Mouse (Mus musculus): ENCODE measurements around the gene Slc26a10.
"Not testable (repeated sequence)": the region's sequence is repeated elsewhere in the genome, so short reads cannot be mapped to it uniquely, and the experiment has no call there.

The Slc26a10 gene

DNA sequence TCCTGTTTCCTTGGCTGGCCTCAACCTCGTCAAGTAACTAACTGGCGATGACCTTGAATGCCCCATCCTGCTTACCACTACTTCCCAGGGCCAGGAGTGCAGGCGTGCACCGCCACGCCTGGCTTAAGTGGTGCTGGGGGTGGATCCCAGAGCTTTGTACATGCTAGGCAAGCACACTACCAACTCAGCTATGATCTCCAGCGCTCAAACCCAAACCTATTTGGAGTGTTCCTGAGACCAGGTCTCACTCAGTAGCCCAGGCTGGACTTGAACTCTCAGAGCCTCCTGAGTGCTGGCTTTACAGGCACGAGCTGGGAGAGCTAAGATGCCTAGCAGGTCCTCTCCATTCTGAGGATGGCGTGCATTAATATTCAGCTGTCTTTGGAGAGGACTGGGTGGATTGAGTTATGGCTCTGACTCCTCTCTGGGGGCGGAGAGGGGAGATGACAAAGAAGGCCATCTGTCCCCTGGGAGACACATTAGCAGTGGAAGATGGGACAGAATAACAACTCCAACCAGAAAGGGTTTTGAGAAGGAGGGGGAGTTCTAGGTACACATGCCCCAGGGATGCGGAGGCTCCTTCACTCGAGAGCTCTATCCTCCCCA lies 17.2 kb upstream of the Slc26a10 start:
- no peak for DNase-seq (ENCODE audit: low read depth)

- DNase-seq (ENCODE audit: low read depth) = no peak
Observed at GRCm38 (mm10) chr10:127197104-127197503, 16.7 kb upstream of the Slc26a10 start.

- no peak for DNase-seq (ENCODE audit: low read depth)
Observed at GRCm38 (mm10) chr10:127196392-127196791, 15.9 kb upstream of the Slc26a10 start.

DNA sequence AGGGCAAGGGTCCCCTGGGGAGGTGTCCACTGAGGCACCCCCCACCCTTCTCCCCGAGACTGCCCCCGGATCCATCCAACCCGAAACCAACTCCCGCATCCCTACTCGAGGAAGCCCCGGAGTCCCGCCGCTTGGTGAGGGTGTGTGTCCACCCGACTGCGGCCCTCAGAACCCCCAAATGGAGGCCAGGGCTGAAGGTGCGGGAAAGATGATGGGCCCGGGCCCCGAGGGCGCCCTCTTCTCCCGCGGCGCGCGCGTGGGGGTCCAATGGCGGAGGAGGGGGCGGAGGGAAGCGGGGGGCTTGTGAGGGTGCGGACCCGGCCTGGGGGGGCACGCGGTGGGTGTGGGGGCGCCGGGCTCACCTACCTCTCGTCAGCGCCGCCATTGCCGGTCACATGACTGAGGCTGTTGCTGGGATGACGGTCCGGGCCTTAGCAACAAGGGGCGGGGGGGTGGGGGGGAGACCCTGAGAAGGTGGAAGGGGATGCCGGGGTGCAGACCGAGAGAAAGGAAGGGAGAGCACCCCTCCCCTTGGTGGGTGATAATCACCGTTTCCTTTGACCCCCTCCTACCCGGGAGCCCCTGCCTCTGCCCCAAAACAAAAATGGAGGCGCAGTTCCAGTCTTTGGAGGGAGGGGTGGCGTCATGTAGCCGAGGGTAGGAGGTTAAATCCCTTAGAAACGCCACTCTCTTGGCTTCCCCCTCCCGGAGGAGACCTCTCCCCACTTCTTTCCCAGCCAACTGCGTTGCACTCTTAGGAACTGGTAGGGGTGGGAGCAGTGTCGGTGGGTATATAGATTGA lies 15.1 kb upstream of the Slc26a10 start, which contains the start of gene Dtx3:
TSS of gene Dtx3 (minus strand) at position 401 of the 802 bp plus-strand sequence.
- peak; percentile 70 for DNase-seq (ENCODE audit: low read depth)

GRCm38 (mm10) chr10:127194428-127195327 lies 14.2 kb upstream of the Slc26a10 start:
- DNase-seq (ENCODE audit: low read depth) = peak; percentile 52

DNA sequence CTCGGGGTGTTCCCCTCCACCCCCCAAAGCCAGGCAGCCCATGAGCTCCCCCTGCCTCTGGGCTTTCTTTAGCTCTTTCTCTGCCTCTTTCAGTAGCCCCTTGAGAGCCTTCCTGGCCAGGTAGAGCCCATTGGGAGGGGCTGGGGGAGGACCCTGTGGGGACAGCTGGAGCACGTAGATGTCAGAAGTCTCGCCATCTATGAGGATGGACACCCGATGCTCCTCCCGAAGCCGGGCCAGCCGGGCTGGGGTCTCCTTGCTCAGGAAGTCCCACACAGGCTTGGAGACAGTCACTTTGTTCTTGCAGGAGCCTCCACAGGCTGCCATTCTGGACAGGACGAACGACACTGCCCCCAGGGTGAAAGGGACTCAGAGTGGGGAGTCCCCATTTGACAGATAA lies 12.6 kb upstream of the Slc26a10 start:
- no peak for DNase-seq (ENCODE audit: low read depth)

DNA sequence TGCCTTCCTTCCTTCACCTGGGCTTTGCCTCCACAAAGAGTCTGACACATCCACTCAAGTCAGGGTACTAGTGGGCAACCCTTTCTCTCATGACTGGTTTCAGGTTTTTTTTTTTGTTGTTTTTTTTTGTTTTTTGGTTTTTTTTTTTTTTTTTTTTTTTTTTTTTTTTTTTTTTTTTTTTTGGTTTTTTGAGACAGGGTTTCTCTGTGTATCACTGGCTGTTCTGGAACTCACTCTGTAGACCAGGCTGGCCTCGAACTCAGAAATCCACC lies 11.5 kb upstream of the Slc26a10 start:
- DNase-seq (ENCODE audit: low read depth) = not testable (repeated sequence)

DNA sequence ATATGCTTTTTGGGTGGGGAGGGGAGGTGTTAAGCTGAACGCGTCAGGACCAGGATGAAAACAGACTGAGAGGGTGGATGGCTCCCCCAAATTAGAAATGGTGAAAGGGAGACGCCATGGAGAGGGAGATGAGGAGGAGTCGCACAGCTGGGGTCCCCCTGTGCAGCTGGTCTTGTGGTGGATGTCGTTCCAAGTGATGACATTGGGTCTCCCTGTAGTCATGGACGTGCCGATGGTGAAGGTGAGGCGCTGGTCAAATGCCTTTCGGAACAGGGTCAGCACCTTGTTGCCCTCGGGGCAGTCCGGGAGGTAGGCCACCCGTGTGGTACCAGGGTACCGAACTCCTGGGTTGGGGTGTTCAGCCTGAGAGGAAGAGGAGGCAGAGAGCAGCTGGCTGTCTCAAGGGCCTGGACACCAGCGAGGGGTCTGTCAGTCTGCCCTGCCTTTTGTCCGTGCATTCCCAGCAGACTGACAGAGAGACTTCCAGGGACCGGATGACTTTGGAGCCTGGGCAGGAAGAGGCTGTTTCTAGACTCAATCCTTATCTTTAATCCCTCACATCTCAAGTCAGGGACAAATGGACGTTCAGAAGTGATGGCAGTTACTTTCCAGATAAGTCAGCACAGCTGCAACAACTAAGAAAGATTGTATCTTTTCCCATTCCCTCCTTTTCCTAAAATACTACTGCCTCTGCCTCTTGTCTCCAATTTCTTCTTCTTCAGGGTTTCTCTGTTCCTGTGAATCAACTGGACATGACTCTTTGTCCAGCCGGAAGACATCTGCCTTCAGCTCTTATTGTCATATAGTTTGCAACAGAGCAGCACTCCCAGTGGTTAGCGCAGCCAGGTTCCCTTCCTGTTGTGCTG lies 11.0 kb upstream of the Slc26a10 start:
- DNase-seq (ENCODE audit: low read depth) = peak; percentile 44

DNA sequence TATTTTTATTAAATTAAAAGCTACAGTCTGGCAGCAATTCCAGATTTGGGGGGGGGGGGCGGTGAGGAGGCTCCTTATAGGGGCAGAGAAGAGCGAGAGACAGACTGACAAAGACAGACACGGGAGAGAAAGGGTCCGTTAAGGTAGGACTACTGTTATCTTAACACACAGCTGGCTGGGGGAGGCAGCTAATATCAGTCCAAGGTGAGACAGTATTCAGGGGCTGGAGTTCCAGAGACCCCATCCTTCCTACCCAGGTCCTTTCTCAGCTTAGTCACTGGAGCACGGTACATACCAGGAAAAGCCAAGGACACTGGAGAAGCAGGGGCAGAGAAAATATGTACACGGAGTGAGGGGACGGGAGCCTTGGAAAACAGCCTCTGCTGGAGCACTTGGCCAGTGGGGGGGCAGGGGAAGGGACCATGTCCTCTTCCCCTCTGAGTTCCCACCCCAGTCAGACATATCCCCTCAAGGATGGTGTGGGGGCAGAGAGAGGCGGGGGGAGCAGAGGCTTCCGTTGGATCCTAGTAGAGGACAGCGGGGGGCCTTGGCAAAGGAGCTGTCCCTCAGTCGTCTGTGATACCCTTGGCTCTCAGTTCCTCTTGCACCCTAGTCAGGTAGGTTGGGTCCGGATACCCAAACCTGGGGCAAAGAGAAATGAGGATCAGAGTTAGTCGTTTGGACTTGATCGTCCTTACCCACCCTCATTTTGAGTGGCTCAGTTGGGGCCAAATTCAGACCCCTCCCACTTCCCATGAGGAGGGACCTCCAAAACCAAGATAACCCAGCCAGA lies 10.1 kb upstream of the Slc26a10 start:
- peak; percentile 21 for DNase-seq (ENCODE audit: low read depth)

DNA sequence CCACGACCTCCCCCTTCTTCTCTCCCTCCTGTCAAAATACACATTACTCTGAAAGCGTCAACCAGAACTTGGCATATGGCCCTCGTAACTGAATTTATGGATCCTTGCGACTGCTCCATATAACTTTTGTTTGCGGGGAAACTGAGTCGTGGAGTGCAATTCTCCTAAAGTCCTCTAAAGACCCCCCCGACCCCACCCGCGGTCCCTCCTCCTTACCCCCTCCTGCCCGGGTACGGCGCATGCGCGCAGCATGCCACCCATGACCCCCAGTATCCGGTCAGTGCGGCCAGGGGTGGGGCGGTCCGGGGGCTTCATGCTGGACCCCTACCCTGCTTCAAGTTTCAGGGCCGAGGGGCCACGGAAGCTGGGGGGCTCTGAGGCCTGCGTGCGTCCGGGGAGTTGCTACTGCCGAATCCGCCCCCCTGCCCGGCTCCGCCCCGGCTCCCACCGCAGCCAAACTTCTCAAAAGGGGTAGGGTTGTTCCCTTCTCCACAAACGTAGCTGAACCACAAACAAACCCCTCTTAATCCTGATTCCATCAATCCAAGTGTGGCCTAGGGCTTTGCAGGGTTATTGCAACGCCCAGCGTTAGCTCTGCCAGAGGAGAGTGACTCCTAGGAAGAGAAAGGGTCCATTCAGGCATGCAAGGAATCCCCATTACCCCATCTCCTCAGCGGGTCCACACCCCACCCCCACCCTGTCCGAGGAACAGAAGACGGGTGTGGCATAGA lies 9.4 kb upstream of the Slc26a10 start, which contains the start of gene Arhgef25:
TSS of gene Arhgef25 (minus strand) at position 433 of the 731 bp plus-strand sequence.
- DNase-seq (ENCODE audit: low read depth) = peak; percentile 32

GRCm38 (mm10) chr10:127189116-127189650 lies 8.7 kb upstream of the Slc26a10 start:
- peak; percentile 67 for DNase-seq (ENCODE audit: low read depth)

DNA sequence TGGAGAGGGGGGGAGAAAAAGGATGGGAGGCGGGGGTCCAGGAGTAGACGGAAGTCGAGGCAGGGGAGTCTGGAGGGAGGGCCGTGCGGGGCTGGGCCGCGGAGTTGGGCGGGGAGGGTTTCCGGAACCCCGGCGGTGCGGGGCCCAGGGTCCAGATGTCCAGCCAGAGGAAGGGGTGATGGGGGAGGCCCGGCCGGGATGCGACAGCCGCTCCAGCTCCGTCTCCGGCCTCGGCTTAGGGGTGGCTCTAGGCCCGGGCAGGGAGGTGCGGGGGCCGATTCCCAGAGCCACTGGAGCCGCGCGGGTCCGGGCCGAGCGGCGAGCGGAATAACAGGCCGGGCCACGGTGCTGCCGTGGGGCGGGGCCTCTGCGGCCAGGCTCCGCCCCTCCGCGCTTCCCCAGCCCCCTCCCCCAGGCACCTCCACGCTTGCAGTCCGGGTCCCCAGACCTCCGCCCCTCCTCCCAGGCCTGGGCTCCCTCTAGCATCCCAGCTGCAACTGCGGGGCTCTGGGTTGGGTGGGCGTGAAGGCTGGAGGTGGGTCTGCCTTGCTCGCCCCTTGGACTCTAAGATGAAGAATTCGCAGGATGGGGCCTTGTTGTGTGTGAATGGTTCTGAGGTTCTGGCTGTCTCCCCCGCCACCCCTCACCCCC lies 8.1 kb upstream of the Slc26a10 start:
- DNase-seq (ENCODE audit: low read depth) = peak; percentile 63

GRCm38 (mm10) chr10:127188079-127188453 lies 7.6 kb upstream of the Slc26a10 start:
- no peak for DNase-seq (ENCODE audit: low read depth)

DNA sequence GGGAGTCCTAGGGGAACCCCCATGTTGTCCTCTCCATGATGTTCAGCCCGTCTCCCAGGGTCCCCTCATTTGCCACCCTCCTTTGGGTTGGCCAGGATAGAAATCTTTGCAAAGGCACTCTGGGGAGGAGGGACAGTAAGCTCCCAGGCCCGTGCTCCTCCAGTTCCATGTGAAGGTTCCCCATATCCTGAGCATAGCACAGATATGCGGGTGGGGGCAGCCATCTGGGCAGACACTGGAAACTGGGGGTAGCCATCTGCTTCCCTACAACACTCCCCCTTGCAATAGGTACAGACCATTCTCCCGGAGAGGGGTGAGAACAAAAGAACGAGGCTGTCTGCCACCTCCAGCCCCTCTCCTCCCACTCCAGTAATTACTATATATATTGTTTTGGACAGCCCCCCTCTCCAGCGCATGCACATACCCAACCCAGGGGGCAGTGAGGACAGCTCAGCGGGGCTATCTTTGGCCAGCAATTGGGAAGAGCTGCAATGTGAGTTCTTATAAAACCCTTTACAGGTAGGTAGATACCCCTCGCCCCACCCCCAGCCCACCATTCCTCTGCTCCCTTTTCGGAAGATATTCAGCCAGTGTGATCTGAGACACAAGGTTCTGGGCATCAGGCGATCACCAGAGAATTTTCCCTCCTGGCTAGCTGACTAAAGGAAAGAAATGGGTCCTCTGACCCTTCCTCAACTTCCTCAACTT lies 7.1 kb upstream of the Slc26a10 start:
- DNase-seq (ENCODE audit: low read depth) = no peak

GRCm38 (mm10) chr10:127186451-127186850 lies 6.0 kb upstream of the Slc26a10 start:
- no peak for DNase-seq (ENCODE audit: low read depth)

- peak; percentile 7 for DNase-seq (ENCODE audit: low read depth)
Observed at GRCm38 (mm10) chr10:127185506-127185905, 5.1 kb upstream of the Slc26a10 start.

- DNase-seq (ENCODE audit: low read depth) = no peak
Observed at GRCm38 (mm10) chr10:127185101-127185500, 4.7 kb upstream of the Slc26a10 start.

- DNase-seq (ENCODE audit: low read depth) = peak; percentile 63
Observed at GRCm38 (mm10) chr10:127183759-127184158, 3.3 kb upstream of the Slc26a10 start.

- no peak for DNase-seq (ENCODE audit: low read depth)
Observed at GRCm38 (mm10) chr10:127182624-127183023, 2.2 kb upstream of the Slc26a10 start.

All from induced T-regulatory cell, adult 2 months (primary cell).